Mouse (Mus musculus): ENCODE measurements around the gene Rps15a.

Rps15a gene

GRCm38 (mm10) chr7:118115877-118116568, at the start of gene Rps15a:
Gene Rps15a, minus strand, starts transcription at chr7:118116188.
- DNase-seq, result peak; percentile 94 to 95

- no peak for DNase-seq
Observed at GRCm38 (mm10) chr7:118163006-118163405, 47.0 kb upstream of the Rps15a start.

DNA sequence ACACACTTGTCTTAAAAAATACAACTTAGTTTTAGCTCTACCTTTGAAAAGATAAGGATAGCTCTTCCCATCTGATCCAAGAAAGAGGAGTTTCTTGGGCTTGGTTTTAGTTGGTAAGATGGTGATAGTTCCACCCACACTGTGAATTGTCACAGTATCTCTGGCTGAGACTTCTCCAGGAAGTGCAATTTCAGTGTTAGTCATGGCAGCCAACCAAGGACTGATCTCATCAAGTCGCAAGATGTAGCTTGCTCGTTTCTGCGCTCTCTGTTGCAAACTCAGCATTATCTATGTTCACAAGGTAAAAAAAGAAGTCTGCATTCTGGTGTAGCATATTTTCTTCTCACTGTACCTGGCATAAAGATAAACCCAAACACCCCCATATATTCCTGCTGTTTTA, 44.1 kb upstream of the Rps15a start:
- peak; percentile 36 to 38 for DNase-seq

DNA sequence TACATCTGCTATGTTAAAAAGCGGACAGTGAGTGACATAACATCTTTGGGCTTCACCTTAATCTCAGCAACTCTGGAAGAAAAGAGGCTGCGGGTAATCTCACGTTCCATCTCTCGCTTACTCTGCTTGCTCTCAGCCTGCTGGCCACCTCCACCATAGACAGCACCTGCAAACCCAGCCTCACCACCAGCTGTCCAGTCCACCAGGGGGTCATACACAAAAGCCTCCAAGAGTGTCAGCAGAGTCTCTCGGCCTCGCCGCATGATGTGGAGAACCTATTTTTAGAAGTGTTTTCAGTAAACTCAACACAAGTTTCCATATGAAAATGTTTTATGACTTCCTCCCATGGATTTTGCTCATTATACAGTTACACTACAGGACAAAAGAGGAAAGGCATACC, 40.5 kb upstream of the Rps15a start:
- peak; percentile 39 to 52 for DNase-seq

DNA sequence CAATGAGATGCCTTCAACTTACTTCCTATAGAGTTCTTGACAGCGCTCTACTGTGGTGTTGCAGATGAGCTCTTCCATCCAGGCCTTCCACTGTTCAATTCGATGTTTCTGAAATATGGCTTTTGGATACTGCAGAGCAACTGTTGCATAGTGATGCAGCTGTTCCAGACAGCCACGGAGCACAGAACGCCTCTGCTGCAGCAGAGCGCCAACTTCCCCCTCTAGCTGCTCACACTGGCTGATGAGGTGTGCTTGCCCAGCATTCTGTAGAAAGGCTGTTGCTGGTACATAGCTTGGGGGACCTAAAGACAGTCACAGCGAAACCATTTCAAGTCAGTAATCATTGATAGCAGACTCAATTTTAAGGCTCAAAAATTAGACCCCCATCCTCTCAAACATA, 38.2 kb upstream of the Rps15a start:
- no peak for DNase-seq

DNA sequence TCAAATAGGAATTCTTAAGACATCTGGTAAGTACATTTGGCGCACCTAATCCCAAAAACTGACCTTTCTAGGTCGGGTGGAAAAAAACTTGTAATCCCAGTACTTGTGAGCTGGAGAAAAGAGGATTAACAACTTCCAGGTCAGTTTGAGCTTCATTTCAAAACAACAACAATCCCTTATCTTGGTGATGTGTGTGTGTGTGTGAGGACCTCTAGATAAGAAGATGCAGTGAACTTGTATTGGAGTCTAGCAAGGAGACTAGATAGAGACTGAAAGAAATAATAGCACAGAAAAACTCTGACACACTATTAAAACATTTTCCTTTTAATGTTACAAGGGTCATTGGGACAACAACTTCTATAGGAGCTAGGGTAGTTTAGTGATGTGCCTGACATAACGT, 27.6 kb upstream of the Rps15a start:
- no peak for DNase-seq

- DNase-seq, result no peak
Observed at GRCm38 (mm10) chr7:118143123-118143522, 27.1 kb upstream of the Rps15a start.

GRCm38 (mm10) chr7:118141271-118141670, 25.3 kb upstream of the Rps15a start:
- DNase-seq, result no peak

DNA sequence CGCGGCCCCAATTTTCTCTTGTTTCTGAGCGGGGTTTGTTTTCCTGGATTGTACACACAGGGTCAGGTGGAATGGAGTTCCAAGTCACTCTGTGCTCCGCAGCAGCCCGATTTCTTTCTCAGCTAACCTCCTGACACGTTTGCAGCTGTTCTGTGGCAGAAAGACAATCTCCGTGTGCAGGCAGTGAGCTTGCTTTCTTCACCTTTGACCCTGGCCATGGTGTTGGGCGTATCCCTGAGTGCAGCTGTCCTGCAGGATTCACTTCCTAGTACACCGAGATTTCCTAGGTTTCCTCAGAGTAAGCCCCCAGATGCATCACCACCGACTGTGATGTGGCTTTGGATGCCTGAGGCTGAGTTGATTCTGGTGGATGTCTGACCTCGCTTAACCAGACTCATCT, 19.1 kb upstream of the Rps15a start:
- no peak for DNase-seq

DNA sequence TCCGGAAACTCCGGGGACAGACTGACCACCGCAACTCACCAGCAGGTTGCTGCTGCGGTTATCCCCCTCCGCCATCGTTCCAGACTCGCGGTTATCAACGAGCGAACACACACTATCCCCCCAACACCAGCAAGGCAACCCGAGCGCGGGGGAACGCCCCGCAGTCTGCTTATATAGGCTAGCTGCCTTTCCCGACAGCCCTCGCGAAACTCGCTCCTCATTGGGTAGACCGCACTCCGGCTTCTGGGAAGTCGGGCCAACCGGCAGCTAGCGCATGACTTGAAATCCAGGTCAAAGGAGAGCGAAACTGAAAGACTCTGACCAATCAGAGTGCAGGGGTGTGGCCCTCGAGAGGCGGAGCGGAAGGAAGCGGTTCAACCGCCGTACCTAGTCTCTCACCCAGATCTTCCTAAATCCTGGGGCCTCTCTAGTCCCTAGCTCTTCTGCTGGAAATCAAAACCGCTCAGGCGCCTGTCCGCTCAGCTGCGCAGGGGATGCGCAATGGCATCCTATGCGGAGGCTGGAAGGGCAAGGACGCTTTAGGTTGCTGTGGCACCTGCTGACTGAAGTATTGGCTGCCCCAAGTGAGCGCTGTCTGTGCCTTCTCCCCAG, 13.5 kb upstream of the Rps15a start, which contains the start of gene Arl6ip1:
Arl6ip1 (minus strand) TSS at position 233 of the 612 bp plus-strand sequence.
- DNase-seq, result peak; percentile 90 to 97

DNA sequence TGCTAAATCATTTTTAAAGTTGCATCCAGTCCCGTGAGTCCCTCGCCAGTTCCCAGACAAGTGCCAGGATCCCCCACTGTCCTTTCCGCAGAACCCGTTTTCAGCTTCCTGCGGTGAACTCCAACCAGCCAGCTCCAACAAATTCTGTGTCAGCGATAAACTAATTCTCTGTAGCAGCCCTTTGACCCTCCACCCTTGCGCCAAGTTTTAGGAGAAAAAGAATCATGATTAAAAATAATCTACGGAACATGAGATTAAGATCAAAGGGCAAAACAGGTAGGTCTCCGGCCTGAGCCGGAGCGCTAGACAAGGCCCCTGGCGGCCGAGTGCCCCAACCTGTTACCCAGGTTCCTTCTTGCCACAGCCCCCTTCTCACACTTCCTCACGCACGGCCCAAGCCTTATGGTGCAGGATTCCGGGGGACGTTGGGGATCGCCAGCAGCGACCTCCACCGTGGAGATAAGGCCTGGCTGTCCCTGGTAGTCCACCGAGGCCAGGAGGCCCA, 13.0 kb upstream of the Rps15a start:
- peak in 1 of 2 experiments; percentile 38 for DNase-seq

- DNase-seq, result no peak
Observed at GRCm38 (mm10) chr7:118126219-118126875, 10.4 kb upstream of the Rps15a start.

DNA sequence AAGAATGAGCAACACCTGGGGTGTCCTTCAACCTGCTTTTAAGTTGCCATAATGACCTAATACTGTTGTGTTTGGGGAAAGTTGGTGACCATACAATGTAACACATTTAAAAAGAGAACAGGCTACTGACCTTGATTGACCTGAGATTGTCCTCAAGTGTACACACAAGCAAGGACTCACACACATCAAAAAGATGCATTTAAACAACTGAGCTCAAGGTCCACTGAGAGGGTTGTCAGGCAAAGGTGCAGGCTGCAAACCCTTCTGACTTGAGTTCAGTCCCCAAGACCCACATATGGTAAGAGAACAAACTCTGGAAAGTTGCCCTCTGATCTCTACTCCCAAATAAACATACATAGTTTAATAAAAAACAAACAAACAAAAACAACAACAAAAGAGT, 9.7 kb upstream of the Rps15a start:
- no peak for DNase-seq

DNA sequence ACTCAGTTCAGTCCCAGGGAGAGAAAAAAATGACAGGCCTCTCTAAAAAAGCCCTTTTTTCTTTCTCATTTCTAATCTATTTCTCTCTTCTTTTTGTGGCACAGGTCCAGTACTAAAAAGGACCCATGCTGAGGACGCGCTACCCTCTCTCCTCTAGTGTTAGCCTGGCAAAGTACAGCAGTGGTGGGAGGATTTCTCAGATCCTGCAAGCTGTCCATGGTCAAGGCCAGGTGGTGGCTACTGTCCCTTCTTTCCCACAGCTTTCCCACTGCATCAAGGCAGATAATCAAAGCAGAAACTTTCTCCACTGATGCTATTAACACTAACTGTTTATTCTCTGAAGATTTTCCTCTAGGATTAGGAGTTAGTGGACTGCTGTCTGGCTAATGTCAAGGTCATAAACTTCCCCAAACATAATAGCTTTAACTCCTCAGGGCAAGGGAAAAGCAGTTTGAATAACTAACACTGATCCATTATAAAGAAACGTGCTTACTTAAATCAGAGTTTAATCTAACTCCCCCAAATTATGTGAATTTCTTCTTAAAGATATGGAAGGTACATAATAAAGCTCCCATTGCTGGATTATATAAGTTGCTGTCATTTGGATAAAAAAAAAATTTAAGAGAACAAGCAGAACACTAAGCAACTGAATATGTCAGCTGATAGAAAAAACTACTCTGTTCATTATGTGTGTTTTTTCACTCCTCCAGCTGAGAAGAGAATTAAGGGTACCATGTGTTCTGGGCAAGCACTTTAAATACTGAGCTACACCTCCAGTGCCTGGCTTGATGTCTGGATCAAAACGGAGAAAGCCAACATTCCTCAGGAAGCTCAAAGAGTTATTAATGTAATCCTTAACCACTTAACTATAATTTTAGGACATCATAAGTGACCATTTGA, 7.8 kb upstream of the Rps15a start:
- no peak for DNase-seq

DNA sequence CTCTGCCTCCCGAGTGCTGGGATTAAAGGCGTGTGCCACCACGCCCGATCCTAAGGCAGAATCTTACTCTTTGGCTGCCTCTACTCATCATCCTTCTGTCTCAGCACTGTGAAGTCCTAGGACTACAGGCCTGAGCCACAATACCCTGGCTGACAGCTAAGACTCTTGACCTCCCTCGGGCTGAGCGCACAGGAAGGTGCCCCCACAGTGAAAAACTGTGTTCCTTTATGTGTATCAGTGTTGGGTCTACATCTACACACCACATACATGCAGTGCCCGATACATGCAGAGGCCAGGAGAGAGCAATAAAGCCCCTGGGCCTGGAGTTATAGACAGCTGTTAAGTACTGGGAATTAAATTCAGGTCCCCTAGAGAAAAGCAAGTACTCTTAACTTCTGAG, 6.2 kb upstream of the Rps15a start:
- no peak for DNase-seq

DNA sequence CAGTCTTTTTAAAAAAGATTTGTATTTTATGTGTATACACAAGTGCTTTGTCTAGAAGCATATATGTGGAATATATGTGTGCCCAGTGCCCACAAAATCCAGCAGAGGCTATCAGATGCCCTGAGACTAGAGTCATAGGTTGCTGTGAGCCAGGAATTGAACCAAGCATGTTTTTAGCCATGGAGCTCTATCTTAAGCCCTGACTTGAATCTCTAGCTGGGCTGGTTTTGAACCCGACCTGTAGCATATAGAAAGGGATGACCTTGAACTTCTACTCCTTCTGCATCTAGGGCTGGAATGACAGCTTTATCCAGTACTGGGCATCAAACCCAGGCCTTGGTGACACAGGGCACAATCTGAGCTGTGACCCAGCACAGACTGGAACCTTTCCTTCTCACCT, 4.7 kb upstream of the Rps15a start:
- no peak for DNase-seq

DNA sequence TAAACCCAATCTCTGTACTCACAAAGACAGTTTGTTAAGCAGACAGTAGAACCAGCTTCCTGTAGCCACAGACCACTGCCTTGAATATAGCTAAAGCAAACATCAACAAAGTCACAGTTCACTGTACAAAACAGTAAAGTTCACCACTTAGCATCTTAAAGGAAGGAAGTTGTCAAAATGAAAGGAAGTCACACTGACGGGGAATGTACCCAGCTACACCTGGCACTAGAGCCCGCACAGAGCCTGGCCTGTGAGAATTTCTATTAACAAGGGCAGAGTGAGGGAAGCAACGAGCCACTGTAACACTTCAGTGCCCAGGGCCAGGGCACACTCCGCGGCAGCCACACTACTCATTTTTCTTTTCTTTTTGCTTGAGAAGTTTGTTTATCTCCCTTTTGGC, 4.0 kb upstream of the Rps15a start:
- no peak for DNase-seq

DNA sequence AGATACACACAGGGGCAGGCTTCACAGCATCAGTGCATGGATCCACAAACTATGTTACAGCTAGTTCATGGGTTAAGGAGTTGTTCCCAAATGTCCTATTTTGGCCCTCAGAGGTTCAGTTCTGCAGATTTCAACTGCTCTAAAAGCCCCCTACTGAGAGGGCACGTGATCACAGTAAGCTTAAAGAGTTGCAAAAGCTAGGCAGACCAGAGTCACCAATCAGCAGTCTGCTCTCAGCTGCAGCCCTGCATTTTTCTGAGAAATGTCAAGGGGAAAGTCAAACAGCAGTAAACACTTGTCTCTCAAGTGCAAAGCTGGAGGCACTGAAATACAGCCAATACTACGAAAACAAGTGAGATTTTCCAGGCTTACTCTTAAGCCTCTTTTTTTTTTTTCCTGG, 3.2 kb upstream of the Rps15a start:
- DNase-seq, result no peak

GRCm38 (mm10) chr7:118118426-118118825, 2.4 kb upstream of the Rps15a start:
- DNase-seq, result no peak

- DNase-seq, result no peak
Observed at GRCm38 (mm10) chr7:118117539-118118210, 1.7 kb upstream of the Rps15a start.

DNA sequence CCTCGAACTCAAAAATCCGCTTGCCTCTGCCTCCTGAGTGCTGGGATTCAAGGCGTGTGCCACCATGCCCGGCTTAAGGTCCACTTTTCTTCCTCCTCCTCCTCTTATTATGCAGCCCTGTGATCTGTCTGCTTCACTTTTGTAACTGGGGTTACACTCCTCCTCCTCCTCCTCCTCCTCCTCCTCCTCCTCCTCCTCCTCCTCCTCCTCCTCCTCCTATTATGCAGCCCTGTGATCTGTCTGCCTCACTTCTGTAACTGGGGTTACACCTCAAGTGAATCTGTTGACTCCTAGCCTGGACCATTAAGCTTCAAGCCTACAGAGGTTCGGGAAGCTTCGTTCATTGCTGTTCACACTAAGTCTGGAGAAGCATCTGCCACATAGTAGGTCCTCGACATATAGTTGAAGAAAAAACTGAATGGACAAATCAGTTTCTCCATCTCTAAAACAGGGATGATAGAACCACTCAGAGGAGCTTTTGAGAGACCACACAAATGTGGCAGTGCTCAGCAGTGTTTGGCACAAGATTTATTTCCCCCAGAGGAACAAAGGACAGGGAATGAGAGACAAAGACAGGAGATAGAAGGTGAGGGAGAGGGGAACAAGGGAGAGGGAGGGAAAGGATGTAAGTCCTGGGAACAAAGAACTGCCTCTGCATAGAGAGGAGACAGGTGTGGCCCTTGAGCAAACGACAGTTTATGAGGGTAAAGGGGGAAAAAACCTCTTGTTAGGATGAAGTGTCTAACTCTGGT, 975 bp upstream of the Rps15a start:
- DNase-seq, result no peak

DNA sequence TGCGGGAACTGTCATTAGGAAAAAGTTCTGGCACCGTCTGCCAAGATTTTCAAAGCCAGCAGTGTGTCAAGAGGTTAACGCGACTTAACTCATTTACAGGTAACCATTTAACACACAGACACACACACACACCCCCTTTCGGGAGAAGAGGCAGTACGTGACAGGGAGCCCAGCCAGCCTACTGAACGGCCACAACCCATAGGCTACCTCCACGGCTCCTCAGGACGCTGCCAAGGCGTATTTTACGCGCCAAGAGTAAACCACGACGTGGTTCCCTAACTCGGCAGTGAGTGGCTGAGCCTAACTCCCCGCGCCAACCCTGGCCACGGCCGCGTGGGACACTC, 483 bp downstream of the Rps15a start:
- peak in 1 of 2 experiments; percentile 63 for DNase-seq

Data from cerebellum, adult 18-20 months (tissue).